In genomic region chr15:11745629-11746372, GRCm38 (mm10) we compare ENCODE assay signal across 13 mouse cellular contexts.
DNase-seq lines count a peak whose midpoint lies in the region; ATAC-seq and TF ChIP-seq lines count a peak whose summit lies in the region.
"Had no signal": no experiment of that assay in that cellular context is flagged by ENCODE, and none has a peak within 500 bp of the region (broad histone marks: within the 10 kb centered on the region; RNA-seq: fewer than 3 reads in every experiment).

No protein-coding gene starts in this region.

- TF ChIP-seq EP300 in stomach, postnatal 0 days (optimal IDR thresholded peaks at IDR 0.05) = no peak

- no peaks in the 10 kb centered on the region for H3K36me3 ChIP-seq in liver, embryonic 11.5 days (ENCODE audit: control insufficient read depth, insufficient read depth, low read length)
- H3K36me3 ChIP-seq in lung, embryonic 15.5 days = no peaks in the 10 kb centered on the region
- H3K36me3 ChIP-seq in stomach, postnatal 0 days (ENCODE audit: control insufficient read depth, insufficient read depth, low read length) = no peaks in the 10 kb centered on the region

- no peak overlapping the region for H3K4me2 ChIP-seq in liver, embryonic 11.5 days
- H3K4me2 ChIP-seq in lung, embryonic 15.5 days = no peak overlapping the region
- no peak overlapping the region for H3K4me2 ChIP-seq in stomach, postnatal 0 days (replicated peaks; ENCODE audit: low read depth)

- H3K4me1 ChIP-seq in liver, embryonic 11.5 days (replicated peaks; ENCODE audit: control insufficient read depth, insufficient read depth, low read length) = peaks cover 4% of the 10 kb centered on the region
- peaks cover 30% of the 10 kb centered on the region for H3K4me1 ChIP-seq in lung, embryonic 15.5 days
- H3K4me1 ChIP-seq in stomach, postnatal 0 days (replicated peaks; ENCODE audit: control insufficient read depth, insufficient read depth) = no peaks in the 10 kb centered on the region

- DNase-seq in heart, adult 18-20 months = peak; percentile 33 to 35
- DNase-seq in heart, adult 8-10 months (ENCODE audit: low spot score) = no peak
- DNase-seq in liver, embryonic 11.5 days (ENCODE audit: low spot score) = no peak
- no peak for DNase-seq in liver
- no peak for DNase-seq in stomach, postnatal 0 days (ENCODE audit: low spot score)
- DNase-seq in c-Kit-positive CD71-positive TER-119-positive erythroid progenitor cells, embryonic 14.5 days (ENCODE audit: low spot score) = no peak
- no peak for DNase-seq in cerebellum, postnatal 14 days
- DNase-seq: adrenal gland, postnatal 25 days; cerebellum, adult 11 months; kidney, adult 11 months; thymus, postnatal 14 days had no signal

- H3K9ac ChIP-seq in liver, embryonic 11.5 days (ENCODE audit: low read depth, low read length) = no peak overlapping the region
- no peak overlapping the region for H3K9ac ChIP-seq in lung, embryonic 15.5 days
- H3K9ac ChIP-seq in stomach, postnatal 0 days (ENCODE audit: low read length) = no peak overlapping the region

- 70% methylated on average over 9 of the region's 9 CpGs for WGBS in liver, embryonic 11.5 days
- WGBS in lung, embryonic 15.5 days = 40% methylated on average over 9 of the region's 9 CpGs
- WGBS in stomach, postnatal 0 days = 43% methylated on average over 9 of the region's 9 CpGs

- TF ChIP-seq CTCF in stomach, postnatal 0 days (IDR thresholded peaks at IDR 0.05; ENCODE audit: low read depth) = no peak

- no peak for ATAC-seq in liver, embryonic 11.5 days (replicated peaks; ENCODE audit: low FRiP score)
- peak; percentile 40; the same call in 1 of the 2 replicates for ATAC-seq in lung, embryonic 15.5 days (ENCODE audit: borderline replicate concordance, extremely low read depth, low FRiP score, low TSS enrichment)
- no peak for ATAC-seq in stomach, postnatal 0 days (ENCODE audit: low FRiP score, low TSS enrichment)

- H3K27me3 ChIP-seq in liver, embryonic 11.5 days (replicated peaks; ENCODE audit: control insufficient read depth, insufficient read depth, low read length) = no peaks in the 10 kb centered on the region
- H3K27me3 ChIP-seq in lung, embryonic 15.5 days = no peaks in the 10 kb centered on the region
- no peaks in the 10 kb centered on the region for H3K27me3 ChIP-seq in stomach, postnatal 0 days (ENCODE audit: control insufficient read depth, insufficient read depth, low read length)

- no peak overlapping the region for H3K4me3 ChIP-seq in liver, embryonic 11.5 days (ENCODE audit: low read depth, low read length)
- no peak overlapping the region for H3K4me3 ChIP-seq in lung, embryonic 15.5 days
- H3K4me3 ChIP-seq in stomach, postnatal 0 days (ENCODE audit: low read depth, low read length) = no peak overlapping the region

- peak overlapping the region; percentile 41; the same call in 1 of the 2 replicates for H3K27ac ChIP-seq in liver, embryonic 11.5 days (ENCODE audit: low read depth, low read length)
- H3K27ac ChIP-seq in lung, embryonic 15.5 days = peak overlapping the region; percentile 86
- H3K27ac ChIP-seq in stomach, postnatal 0 days (replicated peaks) = peak overlapping the region; percentile 73
- H3K27ac ChIP-seq: macrophage had no signal

- H3K9me3 ChIP-seq in liver, embryonic 11.5 days (ENCODE audit: control insufficient read depth, low read length) = no peaks in the 10 kb centered on the region
- H3K9me3 ChIP-seq in lung, embryonic 15.5 days = no peaks in the 10 kb centered on the region
- no peaks in the 10 kb centered on the region for H3K9me3 ChIP-seq in stomach, postnatal 0 days (ENCODE audit: control insufficient read depth, low read length)

Comparison
In these comparisons a context has a peak if more than half of its experiments do, and no peak if none do; other contexts are left out.
1. DNase-seq: peak in heart, adult 18-20 months (2 of 2); none in heart, adult 8-10 months (single experiment), liver, embryonic 11.5 days (single experiment), liver (single experiment), stomach, postnatal 0 days (single experiment), c-Kit-positive CD71-positive TER-119-positive erythroid progenitor cells, embryonic 14.5 days (single experiment) and cerebellum, postnatal 14 days (0 of 2).
2. Peak in every context shown above with its lines, with median percentiles within 50 percentile points of each other: H3K27ac ChIP-seq.